Mouse (Mus musculus) stomach, embryonic 16.5 days (tissue): Measurements from ENCODE around the gene 1600002K03Rik. TPM values are rescaled to one million over a fixed set of nuclear protein-coding genes. Genes with fewer than 3 reads are reported as not detected.

ENCODE experiments used
- ATAC-seq: fragments of 200-750 bp; cut with Nextera tagmentation; 2 replicates; pipeline ENCODE4 v1.8.0; 2017; ENCODE audit warnings: moderate number of reproducible peaks, moderate TSS enrichment; ENCODE audit not compliant: insufficient read depth, low FRiP score
- H3K27ac ChIP-seq: fragments of 300-500 bp; sonication (generic); 2 replicates; pipeline ENCODE4 v1.5.1; 2014; ENCODE audit warnings: low read length
- H3K27me3 ChIP-seq: fragments of 300-500 bp; sonication (generic); 2 replicates; pipeline ENCODE4 v1.6.1; 2014; ENCODE audit warnings: low read length, control low read depth, mixed read lengths; ENCODE audit not compliant: control insufficient read depth, insufficient read depth
- H3K36me3 ChIP-seq: fragments of 300-500 bp; sonication (generic); 2 replicates; pipeline ENCODE4 v1.6.1; 2014; ENCODE audit warnings: low read length; ENCODE audit not compliant: control insufficient read depth, insufficient read depth
- H3K4me1 ChIP-seq: fragments of 300-500 bp; sonication (generic); 2 replicates; pipeline ENCODE4 v1.6.1; 2014; ENCODE audit warnings: low read length, control low read depth, mixed read lengths; ENCODE audit not compliant: control insufficient read depth, insufficient read depth
- H3K4me2 ChIP-seq: fragments of 300-500 bp; sonication (generic); 2 replicates; pipeline ENCODE4 v1.6.1; 2014; ENCODE audit warnings: low read depth, low read length, mixed read lengths
- H3K4me3 ChIP-seq: fragments of 300-500 bp; sonication (generic); replicated peaks from 2 replicates; pipeline ENCODE4 v1.5.1; 2014; ENCODE audit warnings: mild to moderate bottlenecking, low read length
- H3K9ac ChIP-seq: fragments of 300-500 bp; sonication (generic); 2 replicates; pipeline ENCODE4 v1.6.1; 2014; ENCODE audit warnings: low read length
- H3K9me3 ChIP-seq: fragments of 300-500 bp; sonication (generic); replicated peaks from 2 replicates; pipeline ENCODE4 v1.6.1; 2016; ENCODE audit warnings: low read length, control low read depth; ENCODE audit not compliant: control insufficient read depth
- WGBS: fragments of 180-500 bp; shearing (Covaris S2); extraction: QIAGEN DNeasy Blood & Tissue Kit; methylation state at CpG from one replicate; pipeline ENCODE4 v1.1.7; 2014; 5-methylcytosine and 5-hydroxymethylcytosine counted together
- polyA plus RNA-seq: library from polyadenylated mRNA; unstranded; fragments of >200 nt; fragmentation: Nextera tagmentation; extraction: Ambion mirVana; gene quantifications from 2 replicates; pipeline ENCODE4 v1.2.1, GENCODE M21; 2015

Gene 1600002K03Rik
- polyA plus RNA-seq, 1 experiment from 2014 or later, result 16.6 TPM

GRCm38 (mm10) chr10:80134421-80134820 is 38.3 kb upstream of the 1600002K03Rik start:
- Histone ChIP-seq H3K9ac (no peak overlapping the region), H3K27me3 (peaks cover 3% of the 10 kb centered on the region; the same call in 1 of the 2 replicates), H3K4me1 (peaks cover 35% of the 10 kb centered on the region), H3K27ac (no peak overlapping the region), H3K4me2 (no peak overlapping the region), H3K9me3 (no peaks in the 10 kb centered on the region), H3K4me3 (no peak overlapping the region), H3K36me3 (peaks cover 10% of the 10 kb centered on the region)
- WGBS, result 91% methylated on average over 9 of the region's 9 CpGs
- ATAC-seq, result no peak

DNA sequence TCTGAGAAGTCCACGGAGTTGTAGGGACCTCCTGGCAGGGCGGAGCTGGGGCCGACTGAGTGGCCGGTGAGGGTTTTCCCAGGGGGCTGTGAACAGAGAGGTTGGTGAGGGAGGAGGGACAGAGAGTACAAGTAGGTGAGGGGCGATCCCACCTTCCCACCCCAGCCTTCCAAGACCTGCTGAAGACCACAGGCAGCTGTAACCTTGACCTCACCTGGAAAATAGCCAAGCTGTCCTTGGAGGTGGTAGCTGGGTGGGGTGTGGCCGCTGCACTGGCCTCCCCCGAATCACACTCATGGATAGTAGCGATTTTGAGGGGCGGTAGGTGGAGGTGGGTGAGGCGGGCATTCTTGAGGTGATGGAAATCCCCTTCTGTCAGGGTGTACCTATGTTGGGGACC is 37.6 kb upstream of the 1600002K03Rik start:
- peaks cover 8% of the 10 kb centered on the region for H3K36me3 ChIP-seq
- ATAC-seq, result no peak
- 77% methylated on average over 10 of the region's 10 CpGs for WGBS
- H3K9ac ChIP-seq, result no peak overlapping the region
- H3K27ac ChIP-seq, result no peak overlapping the region
- no peaks in the 10 kb centered on the region for H3K9me3 ChIP-seq
- no peak overlapping the region for H3K4me2 ChIP-seq
- peaks cover 3% of the 10 kb centered on the region; the same call in 1 of the 2 replicates for H3K27me3 ChIP-seq
- no peak overlapping the region for H3K4me3 ChIP-seq
- peaks cover 35% of the 10 kb centered on the region for H3K4me1 ChIP-seq

DNA sequence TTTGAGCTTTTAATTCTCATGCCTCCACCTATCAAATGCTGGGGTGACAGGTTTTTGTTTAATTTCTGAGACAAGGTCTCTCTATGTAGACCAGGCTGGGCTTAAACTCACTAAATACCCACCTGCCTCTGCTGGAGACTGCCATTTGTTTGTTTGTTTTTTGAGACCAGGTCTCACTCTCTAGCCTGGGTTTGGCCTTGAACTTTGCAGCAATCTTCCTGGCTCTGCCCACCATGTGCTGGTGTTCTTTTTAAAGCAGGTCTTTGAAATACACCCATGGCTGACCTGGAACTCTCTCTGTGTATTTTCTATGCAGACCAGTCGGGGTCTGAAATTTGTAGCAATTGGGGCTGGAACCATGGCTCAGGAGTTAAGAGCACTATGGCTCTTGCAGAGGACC is 37.1 kb upstream of the 1600002K03Rik start:
- Histone ChIP-seq H3K36me3 (0 out of 2 replicates have a peak, but pooled peaks cover 3% of the 10 kb centered on the region), H3K9me3 (no peaks in the 10 kb centered on the region), H3K4me2 (no peak overlapping the region), H3K9ac (no peak overlapping the region), H3K4me3 (no peak overlapping the region), H3K27ac (no peak overlapping the region), H3K27me3 (peaks cover 3% of the 10 kb centered on the region; the same call in 1 of the 2 replicates), H3K4me1 (peaks cover 34% of the 10 kb centered on the region)
- ATAC-seq, result no peak
- 88% methylated on average over 1 of the region's 1 CpGs for WGBS

DNA sequence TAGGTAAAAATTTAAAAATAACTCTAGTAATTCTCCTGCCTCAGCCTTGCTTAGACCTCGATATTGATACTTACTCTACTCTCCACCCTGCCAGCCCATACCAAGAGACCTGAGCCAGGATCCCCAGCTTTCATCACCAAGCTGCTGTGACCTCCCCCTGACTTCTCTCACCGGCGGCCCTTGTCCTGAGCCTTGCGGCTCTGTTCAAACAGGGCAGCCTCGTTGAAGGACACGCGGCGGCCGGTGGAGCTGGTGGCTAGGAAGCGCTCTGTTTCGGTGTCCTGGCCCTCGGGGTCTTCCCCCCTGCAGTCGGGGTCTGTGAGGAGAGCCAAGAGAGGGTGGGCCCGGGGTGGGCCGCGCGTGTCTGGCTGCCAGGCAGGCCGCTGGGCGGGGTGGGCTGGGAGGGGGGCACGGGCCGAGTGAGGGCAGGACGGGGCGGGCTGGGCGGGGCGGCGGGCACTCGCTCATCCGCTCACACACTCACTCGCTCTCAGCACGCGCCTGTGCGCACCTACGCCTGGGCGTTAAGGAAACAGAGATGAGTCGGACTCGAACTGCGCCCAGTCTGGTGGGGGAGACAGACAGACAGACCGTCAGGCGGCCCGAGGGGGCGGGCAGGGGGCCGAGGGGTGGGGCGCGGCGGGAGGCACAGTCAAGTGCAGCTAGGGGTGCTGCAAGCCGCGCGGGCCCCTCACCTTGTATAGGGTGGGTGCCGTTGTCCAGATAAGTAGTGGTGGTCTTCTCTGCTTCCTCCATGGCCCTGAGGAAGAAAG is 36.4 kb upstream of the 1600002K03Rik start:
- H3K9ac ChIP-seq, result peak overlapping the region; percentile 60
- H3K4me1 ChIP-seq, result peaks cover 30% of the 10 kb centered on the region
- peak overlapping the region; percentile 67 for H3K4me3 ChIP-seq
- no peaks in the 10 kb centered on the region for H3K9me3 ChIP-seq
- ATAC-seq, result no peak
- peaks cover 3% of the 10 kb centered on the region; the same call in 1 of the 2 replicates for H3K27me3 ChIP-seq
- peak overlapping the region; percentile 99 for H3K4me2 ChIP-seq
- H3K36me3 ChIP-seq, result 0 out of 2 replicates have a peak, but pooled peaks cover 3% of the 10 kb centered on the region
- peak overlapping the region; percentile 82; the same call in 1 of the 2 replicates for H3K27ac ChIP-seq
- 23% methylated on average over 41 of the region's 49 CpGs for WGBS

- Histone ChIP-seq H3K9me3 (no peaks in the 10 kb centered on the region), H3K4me3 (peak overlapping the region; percentile 67), H3K9ac (peak overlapping the region; percentile 60), H3K27me3 (peaks cover 3% of the 10 kb centered on the region; the same call in 1 of the 2 replicates), H3K4me1 (peaks cover 28% of the 10 kb centered on the region), H3K36me3 (0 out of 2 replicates have a peak, but pooled peaks cover 3% of the 10 kb centered on the region), H3K27ac (peak overlapping the region; percentile 82), H3K4me2 (peak overlapping the region; percentile 99)
- WGBS, result 5% methylated on average over 29 of the region's 29 CpGs
- no peak for ATAC-seq
Observed at GRCm38 (mm10) chr10:80136952-80137625, 35.7 kb upstream of the 1600002K03Rik start.

DNA sequence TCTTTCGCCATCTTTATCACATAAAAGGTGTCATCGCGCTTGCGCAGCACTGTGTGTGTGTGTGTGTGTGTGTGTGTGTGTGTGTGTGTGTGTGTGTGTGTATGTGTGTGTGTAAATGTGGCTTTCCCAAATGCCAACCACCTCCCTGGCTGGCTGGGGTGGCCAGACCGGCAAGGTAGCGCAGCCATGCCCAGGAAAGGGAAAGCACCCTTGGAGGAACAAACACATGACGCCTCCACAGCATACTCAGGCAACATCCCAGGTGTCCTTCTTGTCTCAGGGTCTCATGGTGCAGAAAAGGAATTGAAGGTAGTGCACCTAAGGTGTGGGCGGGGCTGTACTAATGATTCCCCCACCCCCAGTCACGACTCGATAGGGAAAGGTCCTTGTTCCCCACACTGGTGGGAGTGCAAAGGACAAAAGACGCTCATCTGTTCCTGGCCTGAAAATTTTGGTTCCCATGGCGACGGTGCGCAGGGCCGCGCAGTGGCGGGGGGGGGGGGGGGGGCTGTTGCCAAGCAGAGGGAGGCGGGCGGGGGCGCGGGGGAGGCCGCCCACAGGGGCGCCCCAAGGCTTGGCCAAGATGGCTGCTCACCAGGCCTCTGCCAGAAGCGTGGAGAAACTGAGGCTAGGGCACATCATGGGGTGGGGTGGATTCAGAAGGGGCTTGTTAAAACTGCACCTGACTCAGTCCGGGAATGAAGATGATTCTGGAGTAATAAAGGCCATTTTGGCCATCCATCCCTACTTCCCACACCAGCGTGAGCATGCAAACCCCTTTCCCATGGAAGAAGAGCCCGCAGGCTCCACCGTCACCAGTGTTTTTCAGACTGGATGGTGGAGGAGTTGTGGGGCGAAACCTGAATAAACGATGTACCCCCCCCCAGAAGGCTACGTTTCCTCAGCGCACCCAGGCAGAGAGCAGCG is 34.9 kb upstream of the 1600002K03Rik start:
- WGBS, result 6% methylated on average over 24 of the region's 33 CpGs
- Histone ChIP-seq H3K4me3 (peak overlapping the region; percentile 67), H3K9me3 (no peaks in the 10 kb centered on the region), H3K9ac (peak overlapping the region; percentile 86), H3K27ac (peak overlapping the region; percentile 82), H3K4me1 (peaks cover 31% of the 10 kb centered on the region), H3K36me3 (no peaks in the 10 kb centered on the region), H3K27me3 (peaks cover 3% of the 10 kb centered on the region; the same call in 1 of the 2 replicates), H3K4me2 (peak overlapping the region; percentile 99)
- ATAC-seq, result no peak

DNA sequence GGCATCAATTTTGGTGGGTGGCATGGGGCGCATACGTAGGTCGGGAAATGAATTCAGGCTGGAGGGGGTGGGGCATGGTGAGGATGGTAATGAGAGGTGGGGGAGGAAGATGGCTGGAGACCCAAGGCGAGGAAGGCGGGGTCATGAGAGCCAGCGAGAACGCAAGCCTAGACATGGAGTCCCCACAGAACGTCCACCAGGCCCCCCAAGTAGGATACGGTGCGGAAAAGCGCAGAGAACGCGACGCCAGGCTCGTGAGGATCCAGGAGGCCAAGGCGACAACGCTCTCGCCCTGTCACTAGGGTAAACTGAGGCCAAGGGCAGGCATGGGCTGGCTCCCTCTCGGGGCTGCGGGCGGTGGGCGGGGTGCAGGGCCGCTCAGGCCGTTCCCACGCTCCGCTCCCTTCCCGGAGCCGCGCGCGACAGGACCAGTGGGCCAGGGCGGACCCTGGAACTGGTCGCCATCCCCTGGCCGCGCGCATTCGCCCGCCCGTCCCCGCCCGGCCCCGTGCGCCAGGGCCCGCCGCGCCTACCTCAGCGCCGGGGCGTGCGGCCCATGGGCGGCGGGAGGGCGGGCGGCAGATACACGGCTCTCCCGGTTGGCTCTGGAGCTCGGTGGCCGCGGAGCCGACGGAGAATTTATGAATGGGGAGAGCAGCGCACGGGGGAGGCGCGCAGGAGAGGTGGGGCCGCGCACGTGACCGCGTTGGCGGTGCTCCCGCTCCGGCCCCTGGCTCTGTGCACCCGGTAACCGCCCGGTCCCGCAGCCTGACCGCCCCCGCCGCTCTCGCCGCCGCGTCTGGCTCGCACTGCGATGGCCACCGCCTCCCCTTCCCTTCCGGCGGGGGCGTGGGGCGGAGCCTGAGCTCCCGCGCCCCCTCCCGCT is 33.9 kb upstream of the 1600002K03Rik start, which contains the start of gene Atp5d:
Atp5d (plus strand) TSS at position 80 of the 886 bp plus-strand sequence.
- Histone ChIP-seq H3K4me3 (peak within 1 kb of the TSS; percentile 67), H3K4me2 (peak within 1 kb of the TSS; percentile 99), H3K36me3 (0 out of 2 replicates have a peak, but pooled peaks cover under 1% of the 10 kb centered on the region), H3K9me3 (no peaks in the 10 kb centered on the region), H3K27ac (peak within 1 kb of the TSS; percentile 82), H3K9ac (peak within 1 kb of the TSS; percentile 86), H3K4me1 (peaks cover 31% of the 10 kb centered on the region), H3K27me3 (peaks cover 3% of the 10 kb centered on the region; the same call in 1 of the 2 replicates)
- WGBS, result under 1% methylated on average over 85 of the region's 94 CpGs
- peak; percentile 5 for ATAC-seq

DNA sequence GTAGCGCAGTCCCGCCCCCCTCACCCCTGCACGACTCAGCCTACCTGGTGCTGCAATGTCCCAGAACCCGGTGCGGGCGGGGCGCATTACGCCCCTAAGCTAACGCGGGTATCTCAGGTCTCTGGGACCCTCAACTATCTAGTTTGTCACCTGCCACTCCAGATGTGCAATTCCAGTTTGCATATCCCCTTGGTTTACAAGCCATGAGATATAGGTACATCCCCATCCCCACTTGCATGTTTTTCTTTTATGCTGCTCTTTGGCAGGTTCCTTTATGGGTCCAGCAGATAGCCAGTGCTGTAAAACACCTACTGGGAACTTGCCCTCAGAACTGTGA is 33.3 kb upstream of the 1600002K03Rik start:
- H3K9ac ChIP-seq, result peak overlapping the region; percentile 86
- H3K27ac ChIP-seq, result peak overlapping the region; percentile 82
- no peaks in the 10 kb centered on the region for H3K9me3 ChIP-seq
- H3K4me3 ChIP-seq, result peak overlapping the region; percentile 67
- 0 out of 2 replicates have a peak, but pooled peaks cover 6% of the 10 kb centered on the region for H3K36me3 ChIP-seq
- peak overlapping the region; percentile 99 for H3K4me2 ChIP-seq
- H3K4me1 ChIP-seq, result peaks cover 36% of the 10 kb centered on the region
- H3K27me3 ChIP-seq, result peaks cover 3% of the 10 kb centered on the region; the same call in 1 of the 2 replicates
- no peak; the same call in 1 of the 2 replicates for ATAC-seq
- 4% methylated on average over 8 of the region's 10 CpGs for WGBS
